Mouse (Mus musculus): ENCODE measurements around the gene Fxyd5.

DNA sequence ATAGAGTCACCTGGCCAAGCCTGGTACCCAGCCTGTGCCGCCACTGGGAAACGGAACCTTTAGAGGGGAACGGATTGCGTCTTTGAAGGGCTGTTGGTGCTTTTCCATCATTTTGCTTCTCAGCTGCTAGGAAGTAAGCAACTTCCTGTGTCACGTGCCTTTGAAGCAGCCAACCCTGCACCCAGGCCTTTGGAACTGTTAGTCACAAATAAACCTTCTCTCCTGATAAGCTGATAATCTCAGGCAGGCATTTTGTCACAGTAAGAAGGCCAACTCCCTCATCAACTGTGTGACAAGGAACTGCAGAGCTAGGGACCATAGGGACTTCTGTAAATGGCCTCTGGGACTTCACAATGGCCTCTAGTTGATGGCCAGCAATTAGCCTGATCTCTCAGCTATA is 50.1 kb downstream of the Fxyd5 start:
- TF ChIP-seq CTCF (IDR thresholded peaks at IDR 0.05; ENCODE audit: borderline replicate concordance, insufficient read depth, low read length) (no peak), POLR2A (IDR thresholded peaks at IDR 0.05; ENCODE audit: low read depth, low read length) (no peak)

Data from embryonic fibroblast, embryonic 13.5 days (primary cell).